Mouse (Mus musculus) intestine, embryonic 15.5 days (tissue): ENCODE data around the gene AC134908.4. TPM values are rescaled to one million over a fixed set of nuclear protein-coding genes. Genes with fewer than 3 reads are reported as not detected.

Experiments used
- ATAC-seq: fragments of 200-750 bp; cut with Nextera tagmentation; 2 replicates; pipeline ENCODE4 v1.8.0; 2017; ENCODE audit warnings: moderate TSS enrichment, moderate library complexity
- H3K27ac ChIP-seq: fragments of 300-500 bp; sonication (generic); 2 replicates; pipeline ENCODE4 v1.5.1; 2015; ENCODE audit warnings: mild to moderate bottlenecking, inconsistent platforms
- H3K27me3 ChIP-seq: fragments of 300-500 bp; sonication (generic); replicated peaks from 2 replicates; pipeline ENCODE4 v1.6.1; 2015; ENCODE audit warnings: inconsistent platforms
- H3K36me3 ChIP-seq: fragments of 300-500 bp; sonication (generic); 2 replicates; pipeline ENCODE4 v1.6.1; 2015; ENCODE audit warnings: inconsistent platforms
- H3K4me1 ChIP-seq: fragments of 300-500 bp; sonication (generic); replicated peaks from 2 replicates; pipeline ENCODE4 v1.6.1; 2015; ENCODE audit warnings: inconsistent platforms
- H3K4me2 ChIP-seq: fragments of 300-500 bp; sonication (generic); replicated peaks from 2 replicates; pipeline ENCODE4 v1.6.1; 2015; ENCODE audit warnings: mild to moderate bottlenecking, inconsistent platforms
- H3K4me3 ChIP-seq: fragments of 300-500 bp; sonication (generic); replicated peaks from 2 replicates; pipeline ENCODE4 v1.5.1; 2015; ENCODE audit warnings: inconsistent platforms
- H3K9ac ChIP-seq: fragments of 300-500 bp; sonication (generic); 2 replicates; pipeline ENCODE4 v1.6.1; 2015; ENCODE audit warnings: inconsistent platforms
- H3K9me3 ChIP-seq: fragments of 300-500 bp; sonication (generic); 2 replicates; pipeline ENCODE4 v1.6.1; 2016; ENCODE audit warnings: inconsistent platforms
- WGBS: fragments of 180-500 bp; shearing (Covaris S2); methylation state at CpG from one replicate; pipeline ENCODE4 v1.1.7; 2015; 5-methylcytosine and 5-hydroxymethylcytosine counted together
- polyA plus RNA-seq: library from polyadenylated mRNA; unstranded; fragments of >200 nt; fragmentation: Nextera tagmentation; extraction: Ambion mirVana; gene quantifications from 2 replicates; pipeline ENCODE4 v1.2.1, GENCODE M21; 2015

AC134908.4 gene
- polyA plus RNA-seq, 1 experiment from 2014 or later = not detected

GRCm38 (mm10) chr17:25829558-25830017 lies 34.1 kb upstream of the AC134908.4 start:
- H3K36me3 ChIP-seq = peaks cover 19% of the 10 kb centered on the region
- H3K27ac ChIP-seq = peak overlapping the region; percentile 90
- peak overlapping the region; percentile 64 for H3K9ac ChIP-seq
- H3K4me3 ChIP-seq = peak overlapping the region; percentile 57
- peak overlapping the region; percentile 91 for H3K4me2 ChIP-seq
- peaks cover 53% of the 10 kb centered on the region for H3K4me1 ChIP-seq
- ATAC-seq = no peak
- no peaks in the 10 kb centered on the region for H3K9me3 ChIP-seq
- no peaks in the 10 kb centered on the region for H3K27me3 ChIP-seq
- WGBS = 32% methylated on average over 8 of the region's 8 CpGs

- Histone ChIP-seq H3K4me2 (peak within 1 kb of the TSS; percentile 91), H3K9ac (peak within 1 kb of the TSS; percentile 64), H3K27ac (peak within 1 kb of the TSS; percentile 90), H3K4me3 (peak within 1 kb of the TSS; percentile 57), H3K9me3 (no peaks in the 10 kb centered on the region), H3K4me1 (peaks cover 53% of the 10 kb centered on the region), H3K27me3 (no peaks in the 10 kb centered on the region), H3K36me3 (peaks cover 19% of the 10 kb centered on the region)
- under 1% methylated on average over 32 of the region's 32 CpGs for WGBS
- peak; percentile 37; the same call in 1 of the 2 replicates for ATAC-seq
Measured at GRCm38 (mm10) chr17:25828712-25829557, 33.5 kb upstream of the AC134908.4 start, which contains the start of gene Jmjd8. Gene Jmjd8, plus strand, starts transcription at chr17:25828867.

- H3K9me3 ChIP-seq = no peaks in the 10 kb centered on the region
- peaks cover 19% of the 10 kb centered on the region for H3K36me3 ChIP-seq
- peak overlapping the region; percentile 90; the same call in 1 of the 2 replicates for H3K27ac ChIP-seq
- H3K4me1 ChIP-seq = peaks cover 53% of the 10 kb centered on the region
- no peak for ATAC-seq
- WGBS = 82% methylated on average over 8 of the region's 8 CpGs
- H3K4me3 ChIP-seq = peak overlapping the region; percentile 57
- H3K27me3 ChIP-seq = no peaks in the 10 kb centered on the region
- peak overlapping the region; percentile 91 for H3K4me2 ChIP-seq
- peak overlapping the region; percentile 64 for H3K9ac ChIP-seq
Measured at GRCm38 (mm10) chr17:25828223-25828594, 32.8 kb upstream of the AC134908.4 start.

GRCm38 (mm10) chr17:25827546-25828222 lies 32.2 kb upstream of the AC134908.4 start:
- no peak for ATAC-seq
- Histone ChIP-seq H3K4me3 (no peak overlapping the region), H3K27ac (no peak overlapping the region), H3K36me3 (peaks cover 19% of the 10 kb centered on the region), H3K9ac (no peak overlapping the region), H3K4me2 (0 out of 2 replicates have a peak overlapping the region, but pooled peaks have one; percentile 91), H3K9me3 (no peaks in the 10 kb centered on the region), H3K27me3 (no peaks in the 10 kb centered on the region), H3K4me1 (peaks cover 53% of the 10 kb centered on the region)
- 88% methylated on average over 22 of the region's 22 CpGs for WGBS

GRCm38 (mm10) chr17:25827011-25827410 lies 31.6 kb upstream of the AC134908.4 start:
- H3K4me1 ChIP-seq = peaks cover 52% of the 10 kb centered on the region

GRCm38 (mm10) chr17:25825984-25826570 lies 30.6 kb upstream of the AC134908.4 start:
- no peaks in the 10 kb centered on the region for H3K27me3 ChIP-seq
- ATAC-seq = no peak
- H3K4me1 ChIP-seq = peaks cover 43% of the 10 kb centered on the region
- no peaks in the 10 kb centered on the region for H3K9me3 ChIP-seq
- peaks cover 13% of the 10 kb centered on the region for H3K36me3 ChIP-seq
- no peak overlapping the region for H3K4me3 ChIP-seq
- no peak overlapping the region for H3K4me2 ChIP-seq
- H3K9ac ChIP-seq = no peak overlapping the region
- WGBS = 94% methylated on average over 27 of the region's 27 CpGs
- no peak overlapping the region for H3K27ac ChIP-seq

More at GRCm38 (mm10) chr17:25827011-25827410, 31.6 kb upstream of the AC134908.4 start:
- Histone ChIP-seq H3K27me3 (no peaks in the 10 kb centered on the region), H3K9me3 (no peaks in the 10 kb centered on the region), H3K4me2 (no peak overlapping the region), H3K27ac (no peak overlapping the region), H3K4me3 (no peak overlapping the region), H3K36me3 (peaks cover 19% of the 10 kb centered on the region), H3K9ac (no peak overlapping the region)
- ATAC-seq = no peak
- 94% methylated on average over 13 of the region's 13 CpGs for WGBS

- H3K4me1 ChIP-seq = peaks cover 35% of the 10 kb centered on the region
- 86% methylated on average over 6 of the region's 6 CpGs for WGBS
- peaks cover 2% of the 10 kb centered on the region for H3K27me3 ChIP-seq
- H3K36me3 ChIP-seq = peaks cover 5% of the 10 kb centered on the region; the same call in 1 of the 2 replicates
- no peak overlapping the region for H3K9ac ChIP-seq
- ATAC-seq = no peak
- no peak overlapping the region for H3K27ac ChIP-seq
- H3K4me2 ChIP-seq = peak overlapping the region; percentile 86; the same call in 1 of the 2 replicates
- no peaks in the 10 kb centered on the region for H3K9me3 ChIP-seq
- no peak overlapping the region; the same call in 1 of the 2 replicates for H3K4me3 ChIP-seq
Measured at GRCm38 (mm10) chr17:25825311-25825710, 29.9 kb upstream of the AC134908.4 start.

- no peaks in the 10 kb centered on the region for H3K9me3 ChIP-seq
- peak overlapping the region; percentile 86 for H3K4me2 ChIP-seq
- 68% methylated on average over 17 of the region's 17 CpGs for whole genome bisulfite sequencing
- ATAC-seq = no peak
- peaks cover 28% of the 10 kb centered on the region for H3K4me1 ChIP-seq
- H3K27me3 ChIP-seq = peaks cover 9% of the 10 kb centered on the region
- H3K27ac ChIP-seq = no peak overlapping the region
- H3K9ac ChIP-seq = peak overlapping the region; percentile 59
- H3K4me3 ChIP-seq = peak overlapping the region; percentile 61
- peaks cover 5% of the 10 kb centered on the region; the same call in 1 of the 2 replicates for H3K36me3 ChIP-seq
Measured at GRCm38 (mm10) chr17:25824362-25825142, 29.1 kb upstream of the AC134908.4 start.

- peak within 1 kb of the TSS; percentile 59 for H3K9ac ChIP-seq
- H3K4me3 ChIP-seq = peak within 1 kb of the TSS; percentile 61
- peaks cover 20% of the 10 kb centered on the region for H3K27me3 ChIP-seq
- ATAC-seq = peak; percentile 71
- peaks cover 28% of the 10 kb centered on the region for H3K4me1 ChIP-seq
- no peaks in the 10 kb centered on the region for H3K9me3 ChIP-seq
- H3K36me3 ChIP-seq = peaks cover 5% of the 10 kb centered on the region; the same call in 1 of the 2 replicates
- under 1% methylated on average over 18 of the region's 18 CpGs for WGBS
- peak within 1 kb of the TSS; percentile 86 for H3K4me2 ChIP-seq
- H3K27ac ChIP-seq = peak within 1 kb of the TSS; percentile 57; the same call in 1 of the 2 replicates
Measured at GRCm38 (mm10) chr17:25823452-25823851, 28.0 kb upstream of the AC134908.4 start, which contains the start of gene Wdr24. Gene Wdr24, plus strand, starts transcription at chr17:25823627.

- Histone ChIP-seq H3K4me1 (peaks cover 6% of the 10 kb centered on the region), H3K4me3 (peak overlapping the region; percentile 20), H3K4me2 (peak overlapping the region; percentile 47), H3K27ac (no peak overlapping the region), H3K9ac (no peak overlapping the region), H3K9me3 (no peaks in the 10 kb centered on the region), H3K27me3 (peaks cover 38% of the 10 kb centered on the region), H3K36me3 (no peaks in the 10 kb centered on the region)
- WGBS = 7% methylated on average over 46 of the region's 46 CpGs
- ATAC-seq = peak; percentile 52
Measured at GRCm38 (mm10) chr17:25818851-25819780, 23.7 kb upstream of the AC134908.4 start.
